Mouse (Mus musculus) intestine, embryonic 14.5 days (tissue): ENCODE results near the gene Cd8b1. TPM values are rescaled to one million over a fixed set of nuclear protein-coding genes. Genes with fewer than 3 reads are reported as not detected.

Experiments used
- ATAC-seq: fragments of 200-750 bp; cut with Nextera tagmentation; replicated peaks from 2 replicates; pipeline ENCODE4 v1.8.0; 2017; ENCODE audit warnings: low read depth, moderate number of reproducible peaks, moderate TSS enrichment, moderate library complexity; ENCODE audit not compliant: low FRiP score, low TSS enrichment
- DNase-seq: peaks from one replicate; pipeline ENCODE4 v3.0.0-alpha.2; 2018; ENCODE audit warnings: low spot score
- H3K27ac ChIP-seq: fragments of 300-500 bp; sonication (generic); 2 replicates; pipeline ENCODE4 v1.5.1; 2014; ENCODE audit warnings: low read depth, mild to moderate bottlenecking, control low read depth
- H3K27me3 ChIP-seq: fragments of 300-500 bp; sonication (generic); replicated peaks from 2 replicates; pipeline ENCODE4 v1.6.1; 2014; ENCODE audit warnings: low read length, control low read depth; ENCODE audit not compliant: control insufficient read depth, insufficient read depth
- H3K36me3 ChIP-seq: fragments of 300-500 bp; sonication (generic); 2 replicates; pipeline ENCODE4 v1.6.1; 2014; ENCODE audit warnings: low read length, control low read depth; ENCODE audit not compliant: control insufficient read depth, insufficient read depth
- H3K4me1 ChIP-seq: fragments of 300-500 bp; sonication (generic); replicated peaks from 2 replicates; pipeline ENCODE4 v1.6.1; 2014; ENCODE audit warnings: low read length, control low read depth, mixed read lengths; ENCODE audit not compliant: control insufficient read depth, insufficient read depth
- H3K4me2 ChIP-seq: fragments of 300-500 bp; sonication (generic); 2 replicates; pipeline ENCODE4 v1.6.1; 2014; ENCODE audit warnings: low read length
- H3K4me3 ChIP-seq: fragments of 300-500 bp; sonication (generic); 2 replicates; pipeline ENCODE4 v1.5.1; 2014; ENCODE audit warnings: low read depth, low read length, control low read depth, mixed read lengths
- H3K9ac ChIP-seq: fragments of 300-500 bp; sonication (generic); 2 replicates; pipeline ENCODE4 v1.6.1; 2014; ENCODE audit warnings: mild to moderate bottlenecking, low read length
- H3K9me3 ChIP-seq: fragments of 300-500 bp; sonication (generic); 2 replicates; pipeline ENCODE4 v1.6.1; 2016; ENCODE audit warnings: low read length, control low read depth; ENCODE audit not compliant: control insufficient read depth
- WGBS: fragments of 180-500 bp; shearing (Covaris S2); extraction: QIAGEN DNeasy Blood & Tissue Kit; methylation state at CpG from one replicate; pipeline ENCODE4 v1.1.7; 2014; 5-methylcytosine and 5-hydroxymethylcytosine counted together
- polyA plus RNA-seq: library from polyadenylated mRNA; unstranded; fragments of >200 nt; fragmentation: Nextera tagmentation; extraction: Ambion mirVana; gene quantifications from 2 replicates; pipeline ENCODE4 v1.2.1, GENCODE M21; 2014

Gene Cd8b1
- polyA plus RNA-seq, 1 experiment from 2014 or later = not detected

DNA sequence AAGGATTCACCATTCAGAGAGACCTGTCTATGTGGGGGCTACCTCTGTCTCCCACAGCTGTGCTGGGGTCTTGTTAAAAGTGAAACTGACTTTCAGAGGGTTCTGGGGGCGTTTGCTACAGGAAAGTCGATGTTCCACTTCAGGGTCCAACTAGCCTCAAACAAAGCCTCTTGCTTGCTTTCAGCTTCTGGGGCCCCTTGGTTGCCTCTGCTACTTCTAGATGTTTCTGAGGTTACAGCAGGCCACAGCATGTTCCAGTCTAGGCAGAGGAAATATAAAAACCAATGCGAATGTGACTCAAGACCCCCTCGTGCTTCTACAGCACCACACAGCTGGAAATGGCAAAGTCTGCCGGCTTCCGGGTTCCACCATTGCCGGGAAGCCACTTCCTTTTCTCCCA, 34.9 kb downstream of the Cd8b1 start:
- H3K4me2 ChIP-seq = no peak overlapping the region
- ATAC-seq (no peak), DNase-seq (no peak)
- no peaks in the 10 kb centered on the region for H3K9me3 ChIP-seq
- H3K27ac ChIP-seq = no peak overlapping the region
- no peaks in the 10 kb centered on the region for H3K27me3 ChIP-seq
- no peak overlapping the region for H3K4me3 ChIP-seq
- no peak overlapping the region for H3K9ac ChIP-seq
- WGBS = 91% methylated on average over 7 of the region's 7 CpGs
- H3K4me1 ChIP-seq = no peaks in the 10 kb centered on the region
- H3K36me3 ChIP-seq = no peaks in the 10 kb centered on the region

DNA sequence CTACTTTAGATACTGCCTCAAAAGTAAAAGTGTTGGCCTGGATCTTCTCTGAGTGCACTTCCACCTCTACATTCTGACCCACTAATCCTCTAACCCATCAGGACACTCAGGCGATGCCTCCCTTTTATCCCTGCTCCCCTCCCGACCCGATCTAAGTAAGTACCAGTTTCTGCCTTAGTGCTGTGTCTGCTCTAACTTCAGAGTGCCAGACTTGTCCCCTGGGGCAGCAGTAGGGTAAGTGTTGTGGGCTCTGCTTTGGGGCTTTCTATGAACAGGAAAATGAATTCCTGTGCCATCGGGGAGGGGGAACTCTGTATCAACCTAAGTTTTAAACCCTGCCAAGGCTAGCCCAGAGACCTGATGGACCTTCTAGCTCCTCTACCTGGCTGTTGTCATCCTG, 37.6 kb downstream of the Cd8b1 start:
- Histone ChIP-seq H3K4me1 (no peaks in the 10 kb centered on the region), H3K27me3 (no peaks in the 10 kb centered on the region), H3K4me2 (no peak overlapping the region), H3K9me3 (no peaks in the 10 kb centered on the region), H3K27ac (no peak overlapping the region), H3K36me3 (no peaks in the 10 kb centered on the region), H3K9ac (no peak overlapping the region), H3K4me3 (no peak overlapping the region)
- ATAC-seq (no peak), DNase-seq (no peak)
- 82% methylated on average over 4 of the region's 4 CpGs for WGBS

DNA sequence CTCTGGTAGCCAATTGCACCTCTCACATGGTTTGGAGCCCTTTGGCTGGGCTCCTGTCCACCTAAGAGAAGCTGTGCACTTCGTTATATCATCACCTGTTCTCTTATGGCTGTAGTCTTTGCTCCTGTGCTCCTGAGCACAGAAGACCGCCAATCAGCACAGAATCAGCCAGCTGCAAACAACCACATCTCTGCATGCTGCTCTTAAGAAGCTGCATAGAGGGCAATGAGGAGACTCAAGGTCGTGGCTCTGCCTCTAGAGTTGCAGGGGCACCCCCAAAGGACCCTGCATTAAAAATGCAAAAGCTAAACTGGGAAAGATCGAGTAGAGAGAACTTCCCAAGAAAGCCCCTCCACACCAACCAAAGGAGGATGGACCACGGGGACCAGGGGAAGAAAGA, 38.2 kb downstream of the Cd8b1 start:
- DNase-seq (no peak), ATAC-seq (no peak)
- no peak overlapping the region for H3K4me3 ChIP-seq
- H3K9me3 ChIP-seq = no peaks in the 10 kb centered on the region
- no peaks in the 10 kb centered on the region for H3K4me1 ChIP-seq
- H3K27me3 ChIP-seq = no peaks in the 10 kb centered on the region
- no peak overlapping the region for H3K27ac ChIP-seq
- H3K36me3 ChIP-seq = no peaks in the 10 kb centered on the region
- H3K4me2 ChIP-seq = no peak overlapping the region
- H3K9ac ChIP-seq = no peak overlapping the region
- WGBS = 58% methylated on average over 5 of the region's 5 CpGs

DNA sequence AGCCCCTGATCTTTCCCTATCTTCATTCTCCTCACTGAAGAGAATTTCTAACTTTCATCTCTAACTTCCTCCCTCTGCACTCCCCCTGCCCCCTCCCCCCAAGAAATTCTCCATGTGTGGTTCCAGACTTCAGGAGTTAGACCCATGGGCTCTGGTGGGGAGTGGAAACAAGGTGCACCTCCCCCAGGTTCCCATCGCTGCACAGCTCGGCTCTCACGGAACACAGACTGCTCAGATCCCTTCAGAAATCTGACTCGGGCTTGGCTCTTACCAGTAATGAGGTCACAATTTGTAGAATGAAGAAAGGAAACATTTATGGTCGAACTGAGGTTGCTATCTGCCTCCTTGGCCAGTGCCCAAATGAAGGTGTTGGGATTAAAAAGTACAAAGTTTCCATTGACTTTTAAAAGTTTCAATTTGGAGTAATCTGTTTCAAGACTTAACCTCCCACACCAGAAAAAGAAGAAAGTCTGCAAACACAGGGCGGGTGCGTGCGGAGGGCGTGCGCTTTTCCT, 38.6 kb downstream of the Cd8b1 start:
- Histone ChIP-seq H3K27ac (no peak overlapping the region), H3K9ac (no peak overlapping the region), H3K4me3 (no peak overlapping the region), H3K4me2 (no peak overlapping the region), H3K27me3 (no peaks in the 10 kb centered on the region), H3K36me3 (no peaks in the 10 kb centered on the region), H3K4me1 (no peaks in the 10 kb centered on the region), H3K9me3 (no peaks in the 10 kb centered on the region)
- DNase-seq = no peak
- WGBS = 74% methylated on average over 10 of the region's 10 CpGs
- no peak for ATAC-seq

DNA sequence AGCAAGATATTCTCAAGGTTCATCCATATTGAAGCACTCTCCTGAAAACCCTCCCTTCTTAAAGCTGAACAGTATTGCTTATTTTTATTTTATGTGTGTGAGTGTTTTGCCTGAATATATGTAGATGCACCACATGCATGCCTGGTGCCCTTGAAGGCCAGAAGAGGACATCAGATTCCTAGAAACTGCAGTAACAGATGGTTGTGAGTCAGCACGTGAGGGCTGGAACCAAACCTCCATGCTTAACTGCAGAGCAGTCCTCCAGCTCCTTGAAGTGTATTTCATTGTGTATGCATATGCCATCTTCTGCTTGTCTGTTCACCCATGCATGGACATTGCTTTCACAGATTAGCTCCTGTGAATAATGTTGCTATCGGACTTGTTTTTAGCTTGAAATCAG, 41.4 kb downstream of the Cd8b1 start:
- Histone ChIP-seq H3K27ac (no peak overlapping the region), H3K4me1 (no peaks in the 10 kb centered on the region), H3K4me3 (no peak overlapping the region), H3K4me2 (no peak overlapping the region), H3K9ac (no peak overlapping the region), H3K36me3 (no peaks in the 10 kb centered on the region), H3K9me3 (0 out of 2 replicates have a peak, but pooled peaks cover 2% of the 10 kb centered on the region), H3K27me3 (no peaks in the 10 kb centered on the region)
- ATAC-seq (no peak), DNase-seq (no peak)
- WGBS = 74% methylated on average over 2 of the region's 2 CpGs

DNA sequence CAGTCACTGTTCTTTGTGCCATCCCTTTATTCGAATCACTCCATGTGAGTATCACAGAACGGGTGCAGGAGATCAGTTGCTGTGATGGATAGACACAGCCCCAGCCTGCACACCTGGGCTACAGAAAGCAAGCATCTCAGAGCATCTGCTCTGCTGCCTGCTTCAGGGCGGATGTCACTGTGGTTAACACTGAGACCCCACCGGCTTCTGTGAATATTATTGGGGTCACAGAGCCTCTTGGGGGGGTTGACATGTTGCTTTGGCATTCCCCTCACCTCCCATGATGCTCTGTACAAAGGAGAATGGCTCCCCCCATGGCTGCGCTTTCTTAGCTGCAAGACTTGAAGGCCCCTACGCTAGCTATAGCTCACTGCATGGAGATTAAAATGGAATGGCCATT, 46.8 kb downstream of the Cd8b1 start:
- DNase-seq (no peak), ATAC-seq (no peak)
- 92% methylated on average over 6 of the region's 6 CpGs for WGBS
- no peaks in the 10 kb centered on the region for H3K36me3 ChIP-seq
- no peak overlapping the region for H3K27ac ChIP-seq
- no peak overlapping the region for H3K4me3 ChIP-seq
- H3K4me2 ChIP-seq = no peak overlapping the region
- H3K4me1 ChIP-seq = no peaks in the 10 kb centered on the region
- no peak overlapping the region for H3K9ac ChIP-seq
- H3K27me3 ChIP-seq = no peaks in the 10 kb centered on the region
- H3K9me3 ChIP-seq = 0 out of 2 replicates have a peak, but pooled peaks cover 2% of the 10 kb centered on the region

DNA sequence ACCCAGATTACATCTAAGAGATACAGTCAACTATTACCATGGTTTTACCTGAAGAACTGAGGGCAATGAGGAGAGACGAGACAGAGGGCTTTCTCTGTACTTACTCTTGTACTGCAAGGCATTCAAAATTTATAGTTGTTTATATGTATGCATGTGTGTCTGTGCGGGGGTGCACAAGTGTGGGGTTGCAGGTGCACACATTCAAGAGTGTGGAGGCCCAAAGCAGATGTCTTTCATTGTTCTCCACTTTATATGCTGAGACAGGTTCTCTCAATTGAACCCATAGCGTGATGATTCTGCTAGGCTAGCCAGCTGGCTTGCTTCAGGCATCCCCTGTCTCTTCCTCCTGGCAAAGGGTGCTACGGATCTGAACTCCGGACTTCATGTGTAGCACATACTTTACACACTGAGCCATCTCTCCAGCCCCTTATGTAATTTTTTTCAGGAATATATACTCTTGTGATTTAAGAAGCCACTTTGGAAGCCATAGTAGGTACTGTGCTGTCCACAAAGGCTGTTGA, 48.6 kb downstream of the Cd8b1 start:
- no peak for ATAC-seq
- WGBS = 76% methylated on average over 5 of the region's 5 CpGs

DNA sequence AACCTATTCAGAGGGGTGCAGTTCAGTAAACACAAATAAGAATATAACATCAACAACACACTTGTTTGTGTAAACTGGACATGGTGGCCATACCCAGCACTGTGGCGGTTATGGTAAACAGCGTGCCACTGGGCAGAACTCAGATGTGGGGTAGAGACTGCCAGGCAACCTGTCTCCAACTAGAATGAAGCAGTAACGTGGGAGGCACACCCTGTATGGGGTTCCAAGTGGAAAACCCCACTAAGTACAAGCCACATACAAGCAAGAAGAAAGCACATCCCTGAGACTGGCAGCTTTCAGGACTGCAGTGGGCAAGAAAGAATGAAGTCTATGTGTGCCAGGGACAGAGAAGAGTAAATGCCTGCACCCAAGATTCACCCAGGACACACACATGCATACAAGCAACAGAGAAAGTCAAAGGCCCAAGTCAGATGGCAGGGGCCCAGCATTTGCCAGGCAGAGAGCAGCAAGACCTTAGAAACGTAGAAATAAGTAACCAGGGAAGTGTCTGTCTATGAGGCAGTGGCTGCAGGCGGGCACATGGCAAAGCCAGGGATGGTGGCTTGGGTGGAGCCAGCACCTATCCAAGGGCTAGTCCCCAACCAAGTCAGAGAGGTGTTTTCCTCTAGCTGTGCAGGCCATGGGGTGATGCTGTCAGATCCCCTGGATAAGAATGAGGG, 49.6 kb downstream of the Cd8b1 start:
- H3K4me2 ChIP-seq = no peak overlapping the region
- H3K9me3 ChIP-seq = 0 out of 2 replicates have a peak, but pooled peaks cover 5% of the 10 kb centered on the region
- 89% methylated on average over 5 of the region's 5 CpGs for WGBS
- no peaks in the 10 kb centered on the region for H3K4me1 ChIP-seq
- DNase-seq (no peak), ATAC-seq (no peak)
- no peak overlapping the region for H3K9ac ChIP-seq
- H3K4me3 ChIP-seq = no peak overlapping the region
- no peak overlapping the region for H3K27ac ChIP-seq
- no peaks in the 10 kb centered on the region for H3K27me3 ChIP-seq
- no peaks in the 10 kb centered on the region for H3K36me3 ChIP-seq

More for the DNA sequence above, 48.6 kb downstream of the Cd8b1 start:
- H3K27me3 ChIP-seq = no peaks in the 10 kb centered on the region
- H3K4me3 ChIP-seq = no peak overlapping the region
- H3K9ac ChIP-seq = no peak overlapping the region
- H3K36me3 ChIP-seq = no peaks in the 10 kb centered on the region
- no peaks in the 10 kb centered on the region for H3K4me1 ChIP-seq
- H3K4me2 ChIP-seq = no peak overlapping the region
- 0 out of 2 replicates have a peak, but pooled peaks cover 2% of the 10 kb centered on the region for H3K9me3 ChIP-seq
- no peak for DNase-seq
- H3K27ac ChIP-seq = no peak overlapping the region
